Mouse (Mus musculus): ENCODE results near the gene Kif5a.

GRCm38 (mm10) chr10:127213704-127214421, 49.3 kb downstream of the Kif5a start:
- TF ChIP-seq EP300 (optimal IDR thresholded peaks at IDR 0.05) (no peak), CTCF (IDR thresholded peaks at IDR 0.05; ENCODE audit: low read depth) (no peak)
